Mouse (Mus musculus): ENCODE results near the gene Ciao1. TPM values are rescaled to one million over a fixed set of nuclear protein-coding genes. Genes with fewer than 3 reads are reported as not detected.

Ciao1 gene
- total and polyA plus RNA-seq, 3 experiments, result 83.8 to 86.3 TPM; not detected in 1

GRCm38 (mm10) chr2:127252787-127253186 is 5.2 kb upstream of the Ciao1 start:
- peaks cover 21 to 22% of the 10 kb centered on the region in 2 experiments for H3K4me1 ChIP-seq (ENCODE audit: control insufficient read depth in 1 of 2, insufficient read depth in 2 of 2, low read length in 2 of 2)
- no peak overlapping the region for H3K9ac ChIP-seq (ENCODE audit: control insufficient read depth, low read depth, low read length, poor library complexity, severe bottlenecking)
- no peak for DNase-seq (ENCODE audit: low read depth, low spot score)
- peaks cover 0 to 30% of the 10 kb centered on the region in 2 experiments; a peak in 3 of 4 replicates for H3K36me3 ChIP-seq (ENCODE audit: control insufficient read depth in 1 of 2, insufficient read depth in 2 of 2, low read length in 2 of 2)
- no peaks in the 10 kb centered on the region for H3K9me3 ChIP-seq (replicated peaks; ENCODE audit: insufficient read depth, low read length)
- no peak overlapping the region for H3K27ac ChIP-seq (ENCODE audit: control insufficient read depth, low read depth, low read length)
- TF ChIP-seq POLR2AphosphoS5 (IDR thresholded peaks at IDR 0.05; ENCODE audit: borderline replicate concordance, low read depth, low read length) (no peak), TCF12 (IDR thresholded peaks at IDR 0.05; ENCODE audit: low read depth, low read length) (no peak), POLR2AphosphoS2 (IDR thresholded peaks at IDR 0.05; ENCODE audit: low read length) (no peak), MEF2A (IDR thresholded peaks at IDR 0.05; ENCODE audit: extremely low read depth, insufficient replicate concordance, low read depth, low read length, poor library complexity, severe bottlenecking) (no peak)
- peaks cover 11% of the 10 kb centered on the region for H3K79me2 ChIP-seq (ENCODE audit: control insufficient read depth, insufficient read depth, low read length, poor library complexity)
- H3K27me3 ChIP-seq (ENCODE audit: control insufficient read depth in 1 of 2, insufficient read depth in 2 of 2, low read length in 2 of 2), result no peaks in the 10 kb centered on the region
- H3K4me3 ChIP-seq (ENCODE audit: control insufficient read depth in 1 of 2, insufficient read depth in 1 of 2, low read depth in 2 of 2, low read length in 2 of 2), result no peak overlapping the region

DNA sequence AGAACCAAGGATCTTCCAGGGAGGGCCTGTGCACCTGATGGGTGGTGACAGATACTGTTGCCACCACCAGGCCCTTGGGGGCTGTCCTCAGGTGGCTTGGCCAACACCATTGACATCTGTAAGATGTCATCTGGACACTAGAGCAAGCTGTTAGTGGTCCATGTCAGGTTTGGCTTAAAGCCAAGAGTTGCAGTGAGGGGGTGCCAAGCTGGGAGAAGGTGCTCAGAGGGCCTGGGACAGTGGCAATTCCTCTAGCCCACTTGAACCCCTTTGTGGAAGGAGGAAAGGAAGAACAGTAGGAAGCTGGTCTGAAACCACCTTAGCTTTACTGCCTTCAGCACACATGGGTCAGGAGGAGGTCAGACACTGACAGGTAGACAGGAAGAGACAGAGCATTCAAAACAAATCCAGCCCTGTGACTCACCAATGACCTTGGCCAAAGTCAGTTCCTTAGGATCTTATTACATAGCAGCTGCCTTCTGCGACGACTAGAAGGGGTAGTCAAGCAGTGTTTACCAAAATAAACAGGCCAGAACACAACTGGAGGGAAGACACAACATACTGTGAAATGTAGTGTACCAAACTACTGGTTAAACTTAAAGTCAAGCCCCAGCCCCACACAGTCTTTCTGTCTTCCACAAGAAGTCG is 4.4 kb upstream of the Ciao1 start:
- DNase-seq (ENCODE audit: low read depth, low spot score), result no peak
- TF ChIP-seq NELFE (IDR thresholded peaks at IDR 0.05; ENCODE audit: low read depth, low read length) (no peak), USF2 (IDR thresholded peaks at IDR 0.05; ENCODE audit: borderline replicate concordance in 1 of 2, insufficient read depth in 1 of 2, low read depth in 1 of 2, low read length in 2 of 2) (no peak), ELF1 (IDR thresholded peaks at IDR 0.05; ENCODE audit: low read depth, low read length) (no peak), GABPA (IDR thresholded peaks at IDR 0.05; ENCODE audit: low read depth, low read length) (no peak), ETS1 (IDR thresholded peaks at IDR 0.05; ENCODE audit: low read depth, low read length) (no peak)
- Histone ChIP-seq H3K79me2 (ENCODE audit: control insufficient read depth, insufficient read depth, low read length, poor library complexity) (peaks cover 16% of the 10 kb centered on the region), H3K36me3 (ENCODE audit: control insufficient read depth in 1 of 2, insufficient read depth in 2 of 2, low read length in 2 of 2) (peaks cover 0 to 30% of the 10 kb centered on the region in 2 experiments; a peak in 3 of 4 replicates), H3K9ac (ENCODE audit: control insufficient read depth, low read depth, low read length, poor library complexity, severe bottlenecking) (no peak overlapping the region), H3K9me3 (replicated peaks; ENCODE audit: insufficient read depth, low read length) (no peaks in the 10 kb centered on the region), H3K4me3 (ENCODE audit: control insufficient read depth in 1 of 2, insufficient read depth in 1 of 2, low read depth in 2 of 2, low read length in 2 of 2) (no peak overlapping the region), H3K4me1 (ENCODE audit: control insufficient read depth in 1 of 2, insufficient read depth in 2 of 2, low read length in 2 of 2) (peaks cover 21 to 22% of the 10 kb centered on the region in 2 experiments), H3K27me3 (ENCODE audit: control insufficient read depth in 1 of 2, insufficient read depth in 2 of 2, low read length in 2 of 2) (no peaks in the 10 kb centered on the region), H3K27ac (ENCODE audit: control insufficient read depth, low read depth, low read length) (no peak overlapping the region)

- TF ChIP-seq MYB (IDR thresholded peaks at IDR 0.05; ENCODE audit: low read depth, low read length) (no peak), USF1 (IDR thresholded peaks at IDR 0.05; ENCODE audit: low read depth, low read length) (peak; percentile 43; the same call in 1 of the 2 replicates)
- peaks cover 20% of the 10 kb centered on the region for H3K79me2 ChIP-seq (ENCODE audit: control insufficient read depth, insufficient read depth, low read length, poor library complexity)
- no peaks in the 10 kb centered on the region for H3K9me3 ChIP-seq (replicated peaks; ENCODE audit: insufficient read depth, low read length)
- peaks cover 22 to 24% of the 10 kb centered on the region in 2 experiments for H3K4me1 ChIP-seq (ENCODE audit: control insufficient read depth in 1 of 2, insufficient read depth in 2 of 2, low read length in 2 of 2)
- peak overlapping the region; percentile 73 for H3K27ac ChIP-seq (ENCODE audit: control insufficient read depth, low read depth, low read length)
- no peaks in the 10 kb centered on the region for H3K27me3 ChIP-seq (ENCODE audit: control insufficient read depth in 1 of 2, insufficient read depth in 2 of 2, low read length in 2 of 2)
- H3K9ac ChIP-seq (ENCODE audit: control insufficient read depth, low read depth, low read length, poor library complexity, severe bottlenecking), result no peak overlapping the region
- no peak overlapping the region for H3K4me3 ChIP-seq (ENCODE audit: control insufficient read depth in 1 of 2, insufficient read depth in 1 of 2, low read depth in 2 of 2, low read length in 2 of 2)
- H3K36me3 ChIP-seq (ENCODE audit: control insufficient read depth in 1 of 2, insufficient read depth in 2 of 2, low read length in 2 of 2), result peaks cover 0 to 30% of the 10 kb centered on the region in 2 experiments; a peak in 2 of 4 replicates
- DNase-seq (ENCODE audit: low read depth, low spot score), result no peak
Measured at GRCm38 (mm10) chr2:127251457-127251856, 3.8 kb upstream of the Ciao1 start.
